Mouse (Mus musculus) testis, adult 2 months (tissue): ENCODE data around the gene Prkar1a. TPM values are rescaled to one million over a fixed set of nuclear protein-coding genes. Genes with fewer than 3 reads are reported as not detected.

Experiments
- H3K27ac ChIP-seq: fragments of 200-500 bp; 2 replicates; pipeline ENCODE4 v1.5.1; 2012; ENCODE audit warnings: low read depth, low read length; ENCODE audit not compliant: control insufficient read depth, insufficient read depth
- H3K27me3 ChIP-seq: fragments of 200-500 bp; 2 replicates; pipeline ENCODE4 v1.6.1; 2012; ENCODE audit warnings: mild to moderate bottlenecking, low read length, moderate library complexity; ENCODE audit not compliant: control insufficient read depth, insufficient read depth
- H3K36me3 ChIP-seq: fragments of 200-500 bp; 2 replicates; pipeline ENCODE4 v1.6.1; 2012; ENCODE audit warnings: mild to moderate bottlenecking, low read length; ENCODE audit not compliant: control insufficient read depth, insufficient read depth
- H3K4me1 ChIP-seq: fragments of 200-500 bp; 2 replicates; pipeline ENCODE4 v1.6.1; 2012; ENCODE audit warnings: low read length; ENCODE audit not compliant: control insufficient read depth, insufficient read depth
- H3K4me3 ChIP-seq: fragments of 200-500 bp; 2 replicates; pipeline ENCODE4 v1.5.1; 2012; ENCODE audit warnings: low read depth, mild to moderate bottlenecking, low read length, moderate library complexity, mixed read lengths; ENCODE audit not compliant: control insufficient read depth
- CTCF ChIP-seq: fragments of 200-500 bp; IDR thresholded peaks from 2 replicates; pipeline ENCODE4 v1.5.1; 2012; ENCODE audit warnings: low read depth, mild to moderate bottlenecking, inconsistent platforms, low read length, moderate library complexity; ENCODE audit not compliant: control insufficient read depth, insufficient read depth, insufficient replicate concordance
- POLR2A ChIP-seq: fragments of 200-500 bp; IDR thresholded peaks from 2 replicates; pipeline ENCODE4 v1.6.1; 2012; ENCODE audit warnings: low read depth, mild to moderate bottlenecking, inconsistent platforms, low read length, moderate library complexity; ENCODE audit not compliant: control insufficient read depth
- polyA plus RNA-seq: library from polyadenylated mRNA; depleted of rRNA; stranded (reverse); fragments of >200 nt; gene quantifications from 2 replicates; pipeline ENCODE4 v1.2.3, GENCODE M21; 2012

Prkar1a gene
- polyA plus RNA-seq, 1 experiment: 74.1 TPM

- Histone ChIP-seq H3K4me1 (peaks cover 11% of the 10 kb centered on the region), H3K36me3 (no peaks in the 10 kb centered on the region), H3K4me3 (no peak overlapping the region), H3K27ac (no peak overlapping the region; the same call in 1 of the 2 replicates), H3K27me3 (no peaks in the 10 kb centered on the region)
- TF ChIP-seq CTCF (no peak), POLR2A (no peak)
Observed at GRCm38 (mm10) chr11:109673741-109674140, 24.5 kb downstream of the Prkar1a start.

GRCm38 (mm10) chr11:109674542-109674941 lies 25.3 kb downstream of the Prkar1a start:
- no peaks in the 10 kb centered on the region for H3K36me3 ChIP-seq

GRCm38 (mm10) chr11:109675208-109675607 lies 26.0 kb downstream of the Prkar1a start:
- TF ChIP-seq POLR2A (no peak), CTCF (no peak)
- Histone ChIP-seq H3K27ac (no peak overlapping the region), H3K4me1 (peaks cover 11% of the 10 kb centered on the region), H3K27me3 (no peaks in the 10 kb centered on the region), H3K4me3 (peak overlapping the region; percentile 49), H3K36me3 (no peaks in the 10 kb centered on the region)

More at GRCm38 (mm10) chr11:109674542-109674941, 25.3 kb downstream of the Prkar1a start:
- Histone ChIP-seq H3K27me3 (no peaks in the 10 kb centered on the region), H3K27ac (no peak overlapping the region), H3K4me3 (no peak overlapping the region), H3K4me1 (peaks cover 11% of the 10 kb centered on the region)
- peak; percentile 44; the same call in 1 of the 2 replicates for TF ChIP-seq CTCF
- TF ChIP-seq POLR2A: no peak

- no peaks in the 10 kb centered on the region for H3K36me3 ChIP-seq
- no peak overlapping the region; the same call in 1 of the 2 replicates for H3K27ac ChIP-seq
- TF ChIP-seq POLR2A: no peak
- TF ChIP-seq CTCF: no peak
- H3K4me1 ChIP-seq: peaks cover 11% of the 10 kb centered on the region
- H3K4me3 ChIP-seq: peak overlapping the region; percentile 49
- no peaks in the 10 kb centered on the region for H3K27me3 ChIP-seq
Observed at GRCm38 (mm10) chr11:109675771-109676170, 26.6 kb downstream of the Prkar1a start.

- TF ChIP-seq CTCF (no peak), POLR2A (no peak)
- Histone ChIP-seq H3K4me1 (peaks cover 11% of the 10 kb centered on the region), H3K27ac (no peak overlapping the region), H3K4me3 (no peak overlapping the region), H3K27me3 (no peaks in the 10 kb centered on the region), H3K36me3 (no peaks in the 10 kb centered on the region)
Observed at GRCm38 (mm10) chr11:109676621-109677373, 27.6 kb downstream of the Prkar1a start.

- Histone ChIP-seq H3K36me3 (no peaks in the 10 kb centered on the region), H3K4me1 (peaks cover 7% of the 10 kb centered on the region), H3K27me3 (no peaks in the 10 kb centered on the region), H3K27ac (no peak overlapping the region), H3K4me3 (no peak overlapping the region)
- no peak for TF ChIP-seq POLR2A
- TF ChIP-seq CTCF: no peak
Observed at GRCm38 (mm10) chr11:109678291-109678690, 29.1 kb downstream of the Prkar1a start.

GRCm38 (mm10) chr11:109680934-109681333 lies 31.7 kb downstream of the Prkar1a start:
- peaks cover 4% of the 10 kb centered on the region; the same call in 1 of the 2 replicates for H3K4me1 ChIP-seq
- no peaks in the 10 kb centered on the region for H3K36me3 ChIP-seq
- TF ChIP-seq POLR2A (no peak), CTCF (no peak)

More at GRCm38 (mm10) chr11:109680934-109681333, 31.7 kb downstream of the Prkar1a start:
- Histone ChIP-seq H3K4me3 (no peak overlapping the region), H3K27ac (no peak overlapping the region), H3K27me3 (no peaks in the 10 kb centered on the region)
